Mouse (Mus musculus): Measurements from ENCODE around the gene Nfkbib. TPM values are rescaled to one million over a fixed set of nuclear protein-coding genes. Genes with fewer than 3 reads are reported as not detected.

Nfkbib gene
- polyA plus RNA-seq, 1 experiment from 2014 or later, result 57.3 TPM

DNA sequence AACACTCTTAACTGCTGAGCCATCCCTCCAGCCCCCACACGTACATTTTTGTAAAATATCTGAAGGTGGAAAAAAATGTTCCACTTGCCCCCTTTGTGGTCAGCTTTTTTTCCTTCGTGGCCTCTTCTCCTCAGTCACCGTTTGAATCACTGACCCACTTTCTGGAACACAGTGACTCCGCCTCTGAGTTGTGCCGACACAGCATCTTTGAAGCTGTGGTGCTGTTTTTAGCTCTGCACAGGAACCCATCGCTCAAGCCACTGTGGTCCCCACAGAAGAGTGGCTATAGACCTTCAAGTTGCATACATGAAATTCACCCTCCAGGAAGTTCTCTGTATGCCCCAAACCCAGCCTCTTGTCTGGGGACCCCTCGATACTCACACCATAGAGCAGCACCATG lies 13.5 kb upstream of the Nfkbib start:
- no peaks in the 10 kb centered on the region for H3K4me1 ChIP-seq (ENCODE audit: control insufficient read depth, insufficient read depth, low read length)
- 84% methylated on average over 7 of the region's 7 CpGs for WGBS
- no peak overlapping the region for H3K27ac ChIP-seq (ENCODE audit: low read depth, low read length)
- ATAC-seq (ENCODE audit: insufficient read depth, low FRiP score, low TSS enrichment) (no peak), DNase-seq (ENCODE audit: low spot score) (no peak)
- no peak overlapping the region for H3K4me3 ChIP-seq (ENCODE audit: low read depth, low read length)
- H3K9ac ChIP-seq (ENCODE audit: low read length), result no peak overlapping the region
- H3K27me3 ChIP-seq (ENCODE audit: control insufficient read depth, insufficient read depth, low read length), result no peaks in the 10 kb centered on the region
- peaks cover 2% of the 10 kb centered on the region; the same call in 1 of the 2 replicates for H3K36me3 ChIP-seq (ENCODE audit: control insufficient read depth, insufficient read depth, low read length)
- H3K4me2 ChIP-seq (ENCODE audit: low read depth), result no peak overlapping the region
- no peaks in the 10 kb centered on the region for H3K9me3 ChIP-seq (ENCODE audit: control insufficient read depth, low read length)

DNA sequence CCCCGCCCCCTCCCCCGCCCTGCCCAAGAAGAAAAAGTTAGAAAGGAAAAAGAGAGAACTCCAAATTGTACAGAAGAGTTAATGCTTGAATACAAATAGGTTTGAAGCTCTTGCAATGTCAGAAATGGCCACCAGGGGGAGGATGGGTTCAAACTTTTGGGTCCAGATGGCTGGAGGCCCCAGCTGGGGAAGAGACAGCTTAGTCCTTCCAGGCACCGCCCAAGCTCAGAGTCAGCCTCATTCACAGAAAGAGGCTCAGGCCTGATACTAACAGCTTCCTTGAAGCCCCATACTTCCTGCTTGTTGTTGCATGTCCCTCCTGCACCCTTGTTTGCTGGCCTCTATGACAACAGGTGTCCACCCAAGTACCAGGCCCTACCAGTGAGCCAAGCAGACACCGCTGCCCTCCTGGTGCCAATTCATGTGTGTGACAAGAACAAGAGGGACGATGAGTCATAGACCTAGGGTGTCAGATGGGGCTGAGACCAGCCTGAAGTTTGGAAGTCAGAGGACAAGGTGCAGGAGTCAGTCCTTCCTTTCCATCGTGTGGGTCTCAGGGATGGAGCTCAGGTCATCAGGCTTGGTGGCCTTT lies 12.9 kb upstream of the Nfkbib start:
- Histone ChIP-seq H3K27me3 (ENCODE audit: control insufficient read depth, insufficient read depth, low read length) (no peaks in the 10 kb centered on the region), H3K4me1 (ENCODE audit: control insufficient read depth, insufficient read depth, low read length) (no peaks in the 10 kb centered on the region), H3K9me3 (ENCODE audit: control insufficient read depth, low read length) (no peaks in the 10 kb centered on the region), H3K9ac (ENCODE audit: low read length) (no peak overlapping the region), H3K36me3 (ENCODE audit: control insufficient read depth, insufficient read depth, low read length) (peaks cover 2% of the 10 kb centered on the region; the same call in 1 of the 2 replicates), H3K27ac (ENCODE audit: low read depth, low read length) (no peak overlapping the region), H3K4me2 (ENCODE audit: low read depth) (no peak overlapping the region), H3K4me3 (ENCODE audit: low read depth, low read length) (no peak overlapping the region)
- ATAC-seq (ENCODE audit: insufficient read depth, low FRiP score, low TSS enrichment) (no peak), DNase-seq (ENCODE audit: low spot score) (peak; percentile 81)
- WGBS, result 48% methylated on average over 6 of the region's 6 CpGs

DNA sequence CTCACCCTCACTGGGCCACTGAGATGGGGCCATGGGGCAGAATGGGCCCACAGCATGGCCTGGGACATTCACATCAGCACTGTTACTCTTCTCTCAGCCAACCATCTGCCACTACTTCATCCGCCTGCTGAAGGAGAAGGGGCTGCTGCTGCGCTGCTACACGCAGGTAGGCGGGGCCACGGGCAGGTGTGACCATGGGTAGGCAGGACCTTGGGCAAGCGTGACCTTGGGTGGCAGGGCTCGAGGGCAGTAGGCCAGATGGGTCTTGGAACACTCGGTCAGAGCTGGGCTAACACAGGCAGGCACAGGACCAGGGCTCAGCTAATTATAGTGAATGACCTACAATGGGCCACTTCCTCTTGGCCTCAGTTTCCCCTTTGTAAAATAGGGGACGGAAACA lies 11.5 kb upstream of the Nfkbib start:
- Histone ChIP-seq H3K36me3 (ENCODE audit: control insufficient read depth, insufficient read depth, low read length) (peaks cover 2% of the 10 kb centered on the region; the same call in 1 of the 2 replicates), H3K4me2 (ENCODE audit: low read depth) (no peak overlapping the region), H3K27me3 (ENCODE audit: control insufficient read depth, insufficient read depth, low read length) (no peaks in the 10 kb centered on the region), H3K9me3 (ENCODE audit: control insufficient read depth, low read length) (no peaks in the 10 kb centered on the region), H3K9ac (ENCODE audit: low read length) (no peak overlapping the region), H3K4me1 (ENCODE audit: control insufficient read depth, insufficient read depth, low read length) (no peaks in the 10 kb centered on the region), H3K27ac (ENCODE audit: low read depth, low read length) (no peak overlapping the region), H3K4me3 (ENCODE audit: low read depth, low read length) (no peak overlapping the region)
- WGBS, result 81% methylated on average over 9 of the region's 9 CpGs
- ATAC-seq (ENCODE audit: insufficient read depth, low FRiP score, low TSS enrichment) (no peak), DNase-seq (ENCODE audit: low spot score) (no peak)

DNA sequence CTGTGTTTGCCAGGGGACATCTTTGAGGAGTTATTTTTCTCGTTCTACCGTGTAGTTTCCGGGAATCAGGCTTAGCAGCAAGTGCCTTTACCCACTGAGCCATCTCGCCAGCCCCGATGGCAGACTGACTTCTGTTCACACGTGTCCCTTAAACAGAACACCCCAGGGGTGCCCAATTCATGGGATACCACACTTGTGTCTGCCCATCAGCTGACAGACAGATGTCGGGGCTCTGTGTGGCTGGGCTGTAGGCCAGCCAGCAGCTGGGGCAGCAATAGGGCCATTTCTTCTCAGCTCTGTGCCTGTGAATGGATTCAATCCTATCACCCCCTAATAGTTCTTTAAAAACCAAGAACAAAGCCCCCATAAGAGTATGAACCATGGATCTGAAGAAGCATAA lies 7.8 kb upstream of the Nfkbib start:
- DNase-seq (ENCODE audit: low spot score), result no peak
- no peak overlapping the region for H3K4me2 ChIP-seq (ENCODE audit: low read depth)
- no peaks in the 10 kb centered on the region for H3K36me3 ChIP-seq (ENCODE audit: control insufficient read depth, insufficient read depth, low read length)
- H3K4me1 ChIP-seq (ENCODE audit: control insufficient read depth, insufficient read depth, low read length), result no peaks in the 10 kb centered on the region
- no peak overlapping the region for H3K9ac ChIP-seq (ENCODE audit: low read length)
- H3K27ac ChIP-seq (ENCODE audit: low read depth, low read length), result no peak overlapping the region
- 83% methylated on average over 7 of the region's 7 CpGs for WGBS
- H3K4me3 ChIP-seq (ENCODE audit: low read depth, low read length), result no peak overlapping the region
- no peaks in the 10 kb centered on the region for H3K27me3 ChIP-seq (ENCODE audit: control insufficient read depth, insufficient read depth, low read length)
- ATAC-seq (ENCODE audit: insufficient read depth, low FRiP score, low TSS enrichment), result no peak
- H3K9me3 ChIP-seq (ENCODE audit: control insufficient read depth, low read length), result no peaks in the 10 kb centered on the region

DNA sequence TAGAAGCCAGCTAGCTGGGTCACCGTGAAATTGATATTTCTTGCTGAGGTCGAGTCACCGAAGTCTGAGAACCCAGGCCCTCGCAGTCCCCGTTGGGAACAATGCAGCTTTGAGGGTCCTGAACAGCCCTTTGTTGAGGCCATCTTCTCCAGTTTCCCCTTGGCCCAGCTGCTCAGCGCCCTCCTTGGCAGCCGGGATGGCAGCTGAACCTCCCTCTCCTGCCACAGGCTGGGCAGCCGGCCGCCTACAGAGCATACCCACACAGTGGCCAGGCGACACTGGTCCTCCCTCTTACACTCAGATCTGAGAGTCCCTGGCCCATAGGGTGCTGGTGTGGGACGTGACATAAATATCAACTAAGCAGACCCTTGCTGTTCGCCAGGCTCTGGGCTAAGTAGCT lies 6.9 kb upstream of the Nfkbib start:
- ATAC-seq (ENCODE audit: insufficient read depth, low FRiP score, low TSS enrichment) (peak; percentile 53; the same call in 1 of the 2 replicates), DNase-seq (ENCODE audit: low spot score) (no peak)
- WGBS, result 67% methylated on average over 12 of the region's 12 CpGs
- Histone ChIP-seq H3K27ac (ENCODE audit: low read depth, low read length) (no peak overlapping the region), H3K4me2 (ENCODE audit: low read depth) (no peak overlapping the region), H3K27me3 (ENCODE audit: control insufficient read depth, insufficient read depth, low read length) (no peaks in the 10 kb centered on the region), H3K4me3 (ENCODE audit: low read depth, low read length) (no peak overlapping the region), H3K4me1 (ENCODE audit: control insufficient read depth, insufficient read depth, low read length) (no peaks in the 10 kb centered on the region), H3K36me3 (ENCODE audit: control insufficient read depth, insufficient read depth, low read length) (no peaks in the 10 kb centered on the region), H3K9ac (ENCODE audit: low read length) (no peak overlapping the region), H3K9me3 (ENCODE audit: control insufficient read depth, low read length) (no peaks in the 10 kb centered on the region)

DNA sequence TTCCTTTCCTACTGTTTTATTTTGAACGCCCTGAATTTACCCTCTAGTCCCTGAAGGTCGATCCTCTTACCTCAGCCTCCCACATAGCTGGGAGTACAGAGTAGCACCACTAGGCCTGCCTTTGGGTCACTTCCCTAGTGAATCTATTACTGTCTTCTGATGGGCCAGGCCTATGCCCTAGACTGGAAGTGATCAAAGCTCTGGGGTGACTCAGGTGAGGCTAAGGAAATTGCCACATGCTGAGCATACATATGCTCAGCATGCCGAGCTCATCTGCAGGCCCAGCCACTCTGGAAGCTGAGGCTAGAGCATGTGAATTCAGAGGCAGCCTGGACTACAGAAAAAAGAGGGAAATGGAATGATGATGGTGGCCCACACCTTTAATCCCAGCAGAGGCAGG lies 5.9 kb upstream of the Nfkbib start:
- no peak overlapping the region for H3K27ac ChIP-seq (ENCODE audit: low read depth, low read length)
- no peaks in the 10 kb centered on the region for H3K4me1 ChIP-seq (ENCODE audit: control insufficient read depth, insufficient read depth, low read length)
- no peaks in the 10 kb centered on the region for H3K27me3 ChIP-seq (ENCODE audit: control insufficient read depth, insufficient read depth, low read length)
- no peaks in the 10 kb centered on the region for H3K36me3 ChIP-seq (ENCODE audit: control insufficient read depth, insufficient read depth, low read length)
- DNase-seq (ENCODE audit: low spot score) (no peak), ATAC-seq (ENCODE audit: insufficient read depth, low FRiP score, low TSS enrichment) (no peak)
- H3K9me3 ChIP-seq (ENCODE audit: control insufficient read depth, low read length), result no peaks in the 10 kb centered on the region
- H3K4me3 ChIP-seq (ENCODE audit: low read depth, low read length), result no peak overlapping the region
- H3K9ac ChIP-seq (ENCODE audit: low read length), result no peak overlapping the region
- WGBS, result 80% methylated on average over 3 of the region's 3 CpGs
- H3K4me2 ChIP-seq (ENCODE audit: low read depth), result no peak overlapping the region

DNA sequence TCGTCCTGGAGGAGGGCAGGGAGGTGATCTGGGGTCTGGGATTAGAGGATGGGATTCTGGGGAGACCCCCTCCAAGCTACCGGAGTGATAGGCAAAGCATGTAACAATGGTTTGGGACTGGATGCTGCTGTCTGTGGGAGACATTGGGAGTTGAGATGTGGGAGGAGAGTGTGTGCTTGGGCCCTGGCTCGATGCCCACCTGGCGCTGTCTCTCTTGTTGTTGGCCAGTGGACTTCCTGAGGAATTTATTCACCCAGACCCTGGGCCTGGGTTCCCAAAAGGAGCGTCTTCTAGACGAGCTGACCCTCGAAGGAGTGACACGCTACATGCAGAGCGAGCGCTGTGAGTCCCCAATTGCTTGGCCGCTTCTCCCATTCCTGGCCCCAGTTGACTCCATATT lies 4.6 kb upstream of the Nfkbib start:
- Histone ChIP-seq H3K4me3 (ENCODE audit: low read depth, low read length) (no peak overlapping the region), H3K27me3 (ENCODE audit: control insufficient read depth, insufficient read depth, low read length) (no peaks in the 10 kb centered on the region), H3K36me3 (ENCODE audit: control insufficient read depth, insufficient read depth, low read length) (no peaks in the 10 kb centered on the region), H3K4me1 (ENCODE audit: control insufficient read depth, insufficient read depth, low read length) (0 out of 2 replicates have a peak, but pooled peaks cover 2% of the 10 kb centered on the region), H3K4me2 (ENCODE audit: low read depth) (no peak overlapping the region), H3K27ac (ENCODE audit: low read depth, low read length) (no peak overlapping the region), H3K9me3 (ENCODE audit: control insufficient read depth, low read length) (no peaks in the 10 kb centered on the region), H3K9ac (ENCODE audit: low read length) (no peak overlapping the region)
- 92% methylated on average over 11 of the region's 11 CpGs for WGBS
- DNase-seq (ENCODE audit: low spot score), result no peak
- no peak for ATAC-seq (ENCODE audit: insufficient read depth, low FRiP score, low TSS enrichment)

DNA sequence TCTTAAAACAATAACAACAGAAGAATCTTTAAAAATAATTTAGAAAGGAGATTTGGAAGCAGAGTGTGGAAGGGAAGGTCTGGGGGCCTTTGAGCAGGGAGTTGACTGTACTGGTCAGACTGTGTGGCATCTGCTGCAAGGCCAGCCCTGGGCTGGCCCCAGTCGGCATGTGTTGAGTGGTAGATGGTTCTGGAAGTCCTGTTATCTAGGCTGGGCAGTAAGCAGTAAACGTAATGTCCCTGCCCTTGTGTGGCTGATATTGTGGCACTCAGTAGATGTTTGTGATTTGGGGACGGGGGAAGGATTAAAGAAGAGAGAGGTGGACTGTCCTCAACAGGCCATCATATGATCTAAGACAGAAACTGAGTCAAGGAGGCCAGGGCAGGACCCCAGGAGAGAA lies 3.0 kb upstream of the Nfkbib start:
- WGBS, result 92% methylated on average over 3 of the region's 3 CpGs
- Histone ChIP-seq H3K4me2 (ENCODE audit: low read depth) (no peak overlapping the region), H3K4me3 (ENCODE audit: low read depth, low read length) (no peak overlapping the region), H3K36me3 (ENCODE audit: control insufficient read depth, insufficient read depth, low read length) (no peaks in the 10 kb centered on the region), H3K4me1 (ENCODE audit: control insufficient read depth, insufficient read depth, low read length) (peaks cover 5% of the 10 kb centered on the region; the same call in 1 of the 2 replicates), H3K27me3 (ENCODE audit: control insufficient read depth, insufficient read depth, low read length) (no peaks in the 10 kb centered on the region), H3K27ac (ENCODE audit: low read depth, low read length) (no peak overlapping the region), H3K9ac (ENCODE audit: low read length) (no peak overlapping the region), H3K9me3 (ENCODE audit: control insufficient read depth, low read length) (no peaks in the 10 kb centered on the region)
- no peak for DNase-seq (ENCODE audit: low spot score)
- no peak for ATAC-seq (ENCODE audit: insufficient read depth, low FRiP score, low TSS enrichment)

DNA sequence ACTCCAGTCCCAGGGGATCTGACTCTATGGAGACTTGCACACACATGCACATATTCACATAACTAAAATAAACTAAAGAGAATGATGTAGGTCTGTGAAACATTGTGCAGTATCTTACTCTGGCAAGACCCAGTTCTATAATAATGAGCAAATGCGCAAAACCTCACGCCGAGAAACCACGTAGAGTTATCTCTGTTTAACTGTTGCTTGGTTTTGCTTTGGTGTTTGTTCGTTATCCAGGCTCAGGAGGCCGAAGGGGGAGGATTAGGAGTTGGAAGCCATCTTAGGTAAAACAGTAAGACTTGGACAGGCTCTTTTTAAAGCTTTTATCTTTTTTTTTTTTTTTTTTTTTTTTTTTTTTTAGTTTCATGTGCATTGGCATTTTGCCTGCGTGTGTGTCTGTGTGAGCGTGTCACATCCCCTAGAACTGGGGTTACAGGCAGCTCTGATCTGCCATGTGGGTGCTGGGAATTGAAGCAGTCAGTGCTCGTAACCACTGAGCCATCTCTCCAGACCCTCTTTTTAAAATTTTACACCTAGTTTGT lies 2.2 kb upstream of the Nfkbib start:
- Histone ChIP-seq H3K27ac (ENCODE audit: low read depth, low read length) (no peak overlapping the region), H3K27me3 (ENCODE audit: control insufficient read depth, insufficient read depth, low read length) (no peaks in the 10 kb centered on the region), H3K4me2 (ENCODE audit: low read depth) (no peak overlapping the region), H3K36me3 (ENCODE audit: control insufficient read depth, insufficient read depth, low read length) (no peaks in the 10 kb centered on the region), H3K9me3 (ENCODE audit: control insufficient read depth, low read length) (no peaks in the 10 kb centered on the region), H3K4me1 (ENCODE audit: control insufficient read depth, insufficient read depth, low read length) (peaks cover 5% of the 10 kb centered on the region; the same call in 1 of the 2 replicates), H3K4me3 (ENCODE audit: low read depth, low read length) (no peak overlapping the region), H3K9ac (ENCODE audit: low read length) (no peak overlapping the region)
- DNase-seq (ENCODE audit: low spot score) (no peak), ATAC-seq (ENCODE audit: insufficient read depth, low FRiP score, low TSS enrichment) (no peak)
- WGBS, result 95% methylated on average over 9 of the region's 9 CpGs
